Mouse (Mus musculus) liver, embryonic 13.5 days (tissue): ENCODE data around the gene Gm8947. TPM values are rescaled to one million over a fixed set of nuclear protein-coding genes. Genes with fewer than 3 reads are reported as not detected.

Experiments used
- ATAC-seq: fragments of 200-750 bp; cut with Nextera tagmentation; 2 replicates; pipeline ENCODE4 v1.8.0; 2017; ENCODE audit warnings: low read depth, mild to moderate bottlenecking, moderate number of reproducible peaks, moderate library complexity
- DNase-seq: peaks from one replicate; pipeline ENCODE4 v3.0.0; 2022
- H3K27ac ChIP-seq: fragments of 300-500 bp; sonication (generic); 2 replicates; pipeline ENCODE4 v1.5.1; 2015; ENCODE audit warnings: moderate library complexity, mild to moderate bottlenecking, inconsistent platforms
- H3K27me3 ChIP-seq: fragments of 300-500 bp; sonication (generic); 2 replicates; pipeline ENCODE4 v1.6.1; 2015; ENCODE audit warnings: mild to moderate bottlenecking, inconsistent platforms
- H3K36me3 ChIP-seq: fragments of 300-500 bp; sonication (generic); 2 replicates; pipeline ENCODE4 v1.6.1; 2015; ENCODE audit warnings: mild to moderate bottlenecking, inconsistent platforms
- H3K4me1 ChIP-seq: fragments of 300-500 bp; sonication (generic); replicated peaks from 2 replicates; pipeline ENCODE4 v1.6.1; 2015; ENCODE audit warnings: inconsistent platforms
- H3K4me2 ChIP-seq: fragments of 300-500 bp; sonication (generic); 2 replicates; pipeline ENCODE4 v1.6.1; 2015; ENCODE audit warnings: inconsistent platforms, mild to moderate bottlenecking, moderate library complexity
- H3K4me3 ChIP-seq: fragments of 300-500 bp; sonication (generic); replicated peaks from 2 replicates; pipeline ENCODE4 v1.5.1; 2015; ENCODE audit warnings: mild to moderate bottlenecking, inconsistent platforms
- H3K9ac ChIP-seq: fragments of 300-500 bp; sonication (generic); 2 replicates; pipeline ENCODE4 v1.6.1; 2015; ENCODE audit warnings: mild to moderate bottlenecking, inconsistent platforms
- H3K9me3 ChIP-seq: fragments of 300-500 bp; sonication (generic); replicated peaks from 2 replicates; pipeline ENCODE4 v1.6.1; 2016; ENCODE audit warnings: inconsistent platforms
- WGBS: fragments of 180-500 bp; shearing (Covaris S2); methylation state at CpG from one replicate; pipeline ENCODE4 v1.1.7; 2015; ENCODE audit not compliant: insufficient replicate concordance; 5-methylcytosine and 5-hydroxymethylcytosine counted together
- polyA plus RNA-seq: library from polyadenylated mRNA; unstranded; fragments of >200 nt; fragmentation: Nextera tagmentation; extraction: Ambion mirVana; gene quantifications from 2 replicates; pipeline ENCODE4 v1.2.1, GENCODE M21; 2015

Gene Gm8947
- polyA plus RNA-seq, 1 experiment from 2014 or later, result 1.2 TPM

GRCm38 (mm10) chr1:151228320-151228989, 36.3 kb downstream of the Gm8947 start:
- Histone ChIP-seq H3K4me3 (no peak overlapping the region), H3K27me3 (no peaks in the 10 kb centered on the region; the same call in 1 of the 2 replicates), H3K27ac (no peak overlapping the region), H3K4me2 (no peak overlapping the region), H3K9me3 (no peaks in the 10 kb centered on the region), H3K9ac (no peak overlapping the region), H3K4me1 (no peaks in the 10 kb centered on the region), H3K36me3 (no peaks in the 10 kb centered on the region)
- DNase-seq, result no peak
- WGBS, result 42% methylated on average over 1 of the region's 1 CpGs
- ATAC-seq, result no peak

- Histone ChIP-seq H3K4me1 (no peaks in the 10 kb centered on the region), H3K4me2 (no peak overlapping the region), H3K9me3 (no peaks in the 10 kb centered on the region), H3K27me3 (no peaks in the 10 kb centered on the region), H3K27ac (no peak overlapping the region), H3K9ac (no peak overlapping the region), H3K36me3 (no peaks in the 10 kb centered on the region), H3K4me3 (no peak overlapping the region)
- ATAC-seq (no peak), DNase-seq (no peak)
- 62% methylated on average over 3 of the region's 3 CpGs for WGBS
Observed at GRCm38 (mm10) chr1:151232346-151232745, 40.2 kb downstream of the Gm8947 start.

DNA sequence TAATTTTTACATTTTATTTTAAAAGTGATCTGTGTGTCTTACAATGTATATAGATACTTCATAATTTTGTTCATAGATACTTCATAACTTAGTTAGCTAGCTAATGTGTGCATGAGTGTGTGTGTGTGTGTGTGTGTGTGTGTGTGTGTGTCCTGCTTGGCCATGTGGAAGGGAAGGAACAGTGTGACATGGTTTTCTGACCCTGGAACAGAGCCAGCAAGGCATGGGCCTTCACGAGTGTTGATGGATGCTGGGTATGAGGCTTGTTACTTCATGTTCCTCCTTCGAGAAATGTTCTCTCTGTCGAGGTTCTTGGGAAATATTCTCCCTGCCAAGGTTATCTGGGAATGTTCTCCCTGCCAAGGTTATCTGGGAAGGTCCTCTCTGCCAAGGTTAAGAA, 41.6 kb downstream of the Gm8947 start:
- WGBS, result 60% methylated on average over 3 of the region's 3 CpGs

GRCm38 (mm10) chr1:151235574-151235973, 43.4 kb downstream of the Gm8947 start:
- Histone ChIP-seq H3K9ac (no peak overlapping the region), H3K4me1 (peaks cover 8% of the 10 kb centered on the region), H3K27me3 (no peaks in the 10 kb centered on the region), H3K9me3 (no peaks in the 10 kb centered on the region), H3K4me3 (no peak overlapping the region), H3K4me2 (no peak overlapping the region), H3K27ac (no peak overlapping the region), H3K36me3 (no peaks in the 10 kb centered on the region)
- DNase-seq, result no peak
- no peak for ATAC-seq
- WGBS, result 55% methylated on average over 2 of the region's 2 CpGs

More for the DNA sequence above, 41.6 kb downstream of the Gm8947 start:
- Histone ChIP-seq H3K4me3 (no peak overlapping the region), H3K9ac (no peak overlapping the region), H3K9me3 (no peaks in the 10 kb centered on the region), H3K4me2 (no peak overlapping the region), H3K4me1 (peaks cover 6% of the 10 kb centered on the region), H3K36me3 (no peaks in the 10 kb centered on the region), H3K27ac (no peak overlapping the region), H3K27me3 (no peaks in the 10 kb centered on the region)
- DNase-seq (no peak), ATAC-seq (no peak)

GRCm38 (mm10) chr1:151236141-151236930, 44.2 kb downstream of the Gm8947 start:
- Histone ChIP-seq H3K4me2 (no peak overlapping the region), H3K4me3 (no peak overlapping the region), H3K9ac (no peak overlapping the region), H3K36me3 (no peaks in the 10 kb centered on the region), H3K4me1 (peaks cover 8% of the 10 kb centered on the region), H3K27ac (no peak overlapping the region), H3K27me3 (no peaks in the 10 kb centered on the region), H3K9me3 (no peaks in the 10 kb centered on the region)
- ATAC-seq, result no peak
- DNase-seq, result no peak
- WGBS, result 55% methylated on average over 13 of the region's 13 CpGs

GRCm38 (mm10) chr1:151237780-151238179, 45.6 kb downstream of the Gm8947 start:
- Histone ChIP-seq H3K9ac (no peak overlapping the region), H3K4me2 (no peak overlapping the region), H3K27me3 (no peaks in the 10 kb centered on the region), H3K36me3 (no peaks in the 10 kb centered on the region), H3K27ac (no peak overlapping the region), H3K4me3 (no peak overlapping the region), H3K4me1 (peaks cover 8% of the 10 kb centered on the region), H3K9me3 (no peaks in the 10 kb centered on the region)
- whole genome bisulfite sequencing, result 78% methylated on average over 3 of the region's 3 CpGs
- no peak for ATAC-seq
- DNase-seq, result no peak

DNA sequence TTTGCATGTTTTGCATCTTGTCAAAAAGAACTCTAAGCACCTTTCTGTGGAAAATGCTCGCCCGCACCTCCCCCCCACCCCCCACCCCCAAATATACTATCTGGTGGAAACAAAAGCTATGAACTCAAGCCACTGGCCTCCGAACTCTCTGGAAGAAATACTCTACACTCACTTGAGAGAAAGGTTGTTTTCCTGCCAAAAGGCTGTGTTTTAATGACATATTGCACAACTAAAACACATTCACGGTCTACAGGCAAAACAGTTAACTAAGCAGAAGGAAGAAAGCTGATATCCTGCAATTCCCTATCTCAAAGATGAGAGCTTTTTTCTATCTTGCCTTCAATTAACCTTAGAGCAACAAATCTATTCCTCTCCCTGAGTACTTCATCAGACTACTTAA, 51.2 kb downstream of the Gm8947 start:
- Histone ChIP-seq H3K4me1 (peaks cover 16% of the 10 kb centered on the region), H3K9me3 (no peaks in the 10 kb centered on the region), H3K4me2 (no peak overlapping the region), H3K36me3 (no peaks in the 10 kb centered on the region), H3K9ac (no peak overlapping the region), H3K4me3 (no peak overlapping the region), H3K27ac (no peak overlapping the region), H3K27me3 (no peaks in the 10 kb centered on the region)
- WGBS, result 65% methylated on average over 4 of the region's 4 CpGs
- no peak for DNase-seq
- ATAC-seq, result no peak

Other genes starting within 250 kb of the Gm8947 start
- gene Hmcn1, start 198.9 kb upstream of the Gm8947 start, polyA plus RNA-seq, result 1.9 and 2.6 TPM in 2 replicates
- 2.7 and 2.8 TPM in 2 replicates for gene Gm47985, start 9.8 kb upstream of the Gm8947 start, polyA plus RNA-seq
- gene Gm47995, start 6.1 kb downstream of the Gm8947 start, polyA plus RNA-seq, result 0.68 and 1.1 TPM in 2 replicates
- 0.31 and 0.66 TPM in 2 replicates for gene 3110040M04Rik, start 11.7 kb downstream of the Gm8947 start, polyA plus RNA-seq
- 0.36 and 0.63 TPM in 2 replicates for gene Gm47996, start 17.8 kb downstream of the Gm8947 start, polyA plus RNA-seq
- 86.4 and 112 TPM in 2 replicates for gene Ivns1abp, start 152.1 kb downstream of the Gm8947 start, polyA plus RNA-seq
- 18.7 and 30.1 TPM in 2 replicates for gene Swt1, start 236.1 kb downstream of the Gm8947 start, polyA plus RNA-seq
- gene Trmt1l, start 236.2 kb downstream of the Gm8947 start, polyA plus RNA-seq, result 18.9 and 21.7 TPM in 2 replicates